9 mouse cellular contexts compared by ENCODE assay signal in the genomic region with DNA sequence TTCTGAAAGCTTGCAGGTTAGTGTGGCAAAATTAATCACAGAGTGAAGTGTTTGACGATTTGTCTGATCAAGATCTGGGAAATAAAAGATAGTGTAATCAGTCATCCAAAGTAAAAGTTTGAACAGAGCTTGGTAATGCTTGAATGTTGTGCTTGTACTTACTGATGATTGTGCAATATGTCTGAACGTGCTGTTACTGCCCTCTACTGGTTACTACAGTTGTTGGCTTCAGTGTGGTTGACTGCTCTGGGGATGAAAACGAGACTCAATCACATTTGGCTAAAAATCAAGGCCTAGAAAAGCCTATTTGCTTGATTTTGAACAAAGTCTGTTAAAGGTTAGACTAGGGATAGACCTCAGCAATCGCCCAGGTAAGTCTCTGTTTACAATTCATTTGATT.
DNase-seq lines count a peak whose midpoint lies in the region; ATAC-seq and TF ChIP-seq lines count a peak whose summit lies in the region.
"Had no signal": no experiment of that assay in that cellular context is flagged by ENCODE, and none has a peak within 500 bp of the region (broad histone marks: within the 10 kb centered on the region; RNA-seq: fewer than 3 reads in every experiment).

No protein-coding gene starts in this region.

- H3K4me2 ChIP-seq in forebrain, postnatal 0 days (ENCODE audit: low read depth) = no peak overlapping the region
- no peak overlapping the region for H3K4me2 ChIP-seq in kidney, embryonic 16.5 days (replicated peaks; ENCODE audit: low read depth, low read length)
- H3K4me2 ChIP-seq: limb, embryonic 15.5 days had no signal

- H3K27ac ChIP-seq in forebrain, postnatal 0 days (ENCODE audit: low read depth, low read length) = no peak overlapping the region
- no peak overlapping the region for H3K27ac ChIP-seq in kidney, embryonic 16.5 days (ENCODE audit: low read length)
- H3K27ac ChIP-seq: limb, embryonic 15.5 days had no signal

- peak; percentile 85 for ATAC-seq in CD4-positive, CD25-positive, alpha-beta regulatory T cell, adult 4 months
- ATAC-seq in forebrain, postnatal 0 days = peak; percentile 93
- peak; percentile 74; the same call in 1 of the 2 replicates for ATAC-seq in kidney, embryonic 16.5 days (ENCODE audit: low FRiP score, low TSS enrichment)

- no peaks in the 10 kb centered on the region for H3K9me3 ChIP-seq in forebrain, postnatal 0 days (ENCODE audit: low read length)
- H3K9me3 ChIP-seq in kidney, embryonic 16.5 days (ENCODE audit: low read length) = no peaks in the 10 kb centered on the region
- H3K9me3 ChIP-seq: limb, embryonic 15.5 days had no signal

- DNase-seq in gastrocnemius, postnatal 14 days = peak; percentile 19
- DNase-seq in gastrocnemius, postnatal 10 days = no peak
- peak; percentile 37 for DNase-seq in c-Kit-positive CD71-positive TER-119-positive erythroid progenitor cells, embryonic 14.5 days (ENCODE audit: low spot score)
- DNase-seq in forebrain, postnatal 0 days = peak; percentile 79
- peak; percentile 62 for DNase-seq in lung, postnatal 10 days
- peak; percentile 47 to 70 for DNase-seq in right cerebral cortex, postnatal 10 days (ENCODE audit: low spot score in 2 of 2)

- H3K4me1 ChIP-seq in forebrain, postnatal 0 days (ENCODE audit: insufficient read depth) = no peaks in the 10 kb centered on the region
- H3K4me1 ChIP-seq in kidney, embryonic 16.5 days (ENCODE audit: insufficient read depth, low read length) = no peaks in the 10 kb centered on the region
- H3K4me1 ChIP-seq: limb, embryonic 15.5 days had no signal

- H3K27me3 ChIP-seq in forebrain, postnatal 0 days (ENCODE audit: insufficient read depth, low read length) = no peaks in the 10 kb centered on the region
- H3K27me3 ChIP-seq in kidney, embryonic 16.5 days (ENCODE audit: insufficient read depth, low read length) = no peaks in the 10 kb centered on the region
- H3K27me3 ChIP-seq: limb, embryonic 15.5 days had no signal

- H3K9ac ChIP-seq in forebrain, postnatal 0 days = no peak overlapping the region
- H3K9ac ChIP-seq in kidney, embryonic 16.5 days (replicated peaks; ENCODE audit: low read length) = no peak overlapping the region
- H3K9ac ChIP-seq: limb, embryonic 15.5 days had no signal

- no peak overlapping the region for H3K4me3 ChIP-seq in forebrain, postnatal 0 days (ENCODE audit: low read depth, low read length)
- no peak overlapping the region for H3K4me3 ChIP-seq in kidney, embryonic 16.5 days (ENCODE audit: low read length)
- H3K4me3 ChIP-seq: limb, embryonic 15.5 days had no signal

- TF ChIP-seq CTCF in forebrain, postnatal 0 days (IDR thresholded peaks at IDR 0.05; ENCODE audit: low read depth) = peak; percentile 83

- H3K36me3 ChIP-seq in forebrain, postnatal 0 days (ENCODE audit: insufficient read depth) = peaks cover 15% of the 10 kb centered on the region
- H3K36me3 ChIP-seq in kidney, embryonic 16.5 days (ENCODE audit: insufficient read depth, low read length) = peaks cover 28% of the 10 kb centered on the region

- 42% methylated on average over 4 of the region's 4 CpGs for WGBS in forebrain, postnatal 0 days
- 54% methylated on average over 4 of the region's 4 CpGs for WGBS in kidney, embryonic 16.5 days

- intact Hi-C loops in gastrocnemius, postnatal 14 days (cut with DNase I; ENCODE audit: low total_unique reads) = loop anchor here (10.0 kb wide), 1 partner anchor 90 kb away; a partner anchor contains a TSS
